Mouse (Mus musculus) hindbrain, postnatal 0 days (tissue): ENCODE measurements around the gene Ccdc47. TPM values are rescaled to one million over a fixed set of nuclear protein-coding genes. Genes with fewer than 3 reads are reported as not detected.

ENCODE experiments used
- ATAC-seq: fragments of 200-750 bp; cut with Nextera tagmentation; 2 replicates; pipeline ENCODE4 v1.8.0; 2017; ENCODE audit warnings: mild to moderate bottlenecking, moderate TSS enrichment, moderate library complexity
- DNase-seq: peaks from one replicate; pipeline ENCODE4 v3.0.0-alpha.2; 2015; ENCODE audit warnings: low spot score
- H3K27ac ChIP-seq: fragments of 300-500 bp; sonication (generic); 2 replicates; pipeline ENCODE4 v1.5.1; 2014; ENCODE audit warnings: mild to moderate bottlenecking
- H3K27me3 ChIP-seq: fragments of 300-500 bp; sonication (generic); 2 replicates; pipeline ENCODE4 v1.6.1; 2014; ENCODE audit warnings: low read length, mixed read lengths; ENCODE audit not compliant: insufficient read depth
- H3K36me3 ChIP-seq: fragments of 300-500 bp; sonication (generic); 2 replicates; pipeline ENCODE4 v1.6.1; 2014; ENCODE audit warnings: low read length, mixed read lengths; ENCODE audit not compliant: insufficient read depth
- H3K4me1 ChIP-seq: fragments of 300-500 bp; sonication (generic); 2 replicates; pipeline ENCODE4 v1.6.1; 2014; ENCODE audit warnings: antibody characterized with exemption, low read length, mixed read lengths; ENCODE audit not compliant: insufficient read depth
- H3K4me2 ChIP-seq: fragments of 300-500 bp; sonication (generic); 2 replicates; pipeline ENCODE4 v1.6.1; 2014; ENCODE audit warnings: low read depth, mild to moderate bottlenecking, low read length, moderate library complexity, mixed read lengths
- H3K4me3 ChIP-seq: fragments of 300-500 bp; sonication (generic); 2 replicates; pipeline ENCODE4 v1.5.1; 2014; ENCODE audit warnings: low read length
- H3K9ac ChIP-seq: fragments of 300-500 bp; sonication (generic); replicated peaks from 2 replicates; pipeline ENCODE4 v1.6.1; 2014; ENCODE audit warnings: mild to moderate bottlenecking, low read length, moderate library complexity, mixed read lengths
- H3K9me3 ChIP-seq: fragments of 300-500 bp; sonication (generic); 2 replicates; pipeline ENCODE4 v1.6.1; 2016; ENCODE audit warnings: low read length, mixed read lengths
- CTCF ChIP-seq: IDR thresholded peaks from 2 replicates; pipeline ENCODE4 v1.5.1; 2016; ENCODE audit warnings: antibody characterized with exemption, control low read depth, low read depth
- WGBS: fragments of 180-500 bp; shearing (Covaris S2); extraction: QIAGEN DNeasy Blood & Tissue Kit; methylation state at CpG from one replicate; pipeline ENCODE4 v1.1.7; 2014; 5-methylcytosine and 5-hydroxymethylcytosine counted together
- polyA plus RNA-seq: library from polyadenylated mRNA; unstranded; fragments of >200 nt; fragmentation: Nextera tagmentation; extraction: Ambion mirVana; gene quantifications from 2 replicates; pipeline ENCODE4 v1.2.1, GENCODE M21; 2015
- total RNA-seq: library from RNA; depleted of rRNA; stranded (reverse); fragments of >200 nt; gene quantifications from 2 replicates; pipeline ENCODE4 v1.2.3, GENCODE M21; 2014; rRNA removed

The Ccdc47 gene
- total and polyA plus RNA-seq, 2 experiments from 2014 or later = 16.9 to 85.2 TPM

GRCm38 (mm10) chr11:106152132-106152531, 64.0 kb downstream of the Ccdc47 start:
- H3K9me3 ChIP-seq = no peaks in the 10 kb centered on the region
- DNase-seq = no peak
- no peak overlapping the region for H3K27ac ChIP-seq
- H3K36me3 ChIP-seq = peaks cover 56% of the 10 kb centered on the region
- no peak for ATAC-seq
- H3K4me3 ChIP-seq = no peak overlapping the region
- no peaks in the 10 kb centered on the region for H3K4me1 ChIP-seq
- 72% methylated on average over 8 of the region's 8 CpGs for WGBS
- H3K27me3 ChIP-seq = no peaks in the 10 kb centered on the region
- H3K9ac ChIP-seq = no peak overlapping the region
- TF ChIP-seq CTCF = peak; percentile 12; the same call in 1 of the 2 replicates
- H3K4me2 ChIP-seq = no peak overlapping the region

DNA sequence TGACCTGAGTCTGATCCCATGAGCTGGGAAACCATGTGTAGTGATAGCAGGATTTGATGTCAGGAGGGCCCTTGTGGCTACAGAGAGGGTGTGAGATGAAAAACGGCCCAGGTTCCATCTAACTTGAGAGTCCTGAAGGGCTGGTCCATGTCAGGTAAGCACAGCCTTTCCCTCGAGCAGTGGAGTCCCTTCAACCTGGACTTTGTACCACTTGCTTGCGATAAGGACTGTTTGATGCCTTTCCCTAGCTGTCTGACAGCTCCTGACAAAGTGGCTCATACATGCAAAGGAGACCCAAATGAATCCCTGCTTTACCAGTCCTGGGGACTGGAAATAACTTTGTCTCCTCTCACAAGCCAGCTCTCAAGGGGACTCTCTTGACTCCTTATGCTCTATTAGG, 64.9 kb downstream of the Ccdc47 start:
- WGBS = 99% methylated on average over 3 of the region's 3 CpGs
- Histone ChIP-seq H3K9me3 (no peaks in the 10 kb centered on the region), H3K4me2 (no peak overlapping the region), H3K27ac (no peak overlapping the region), H3K4me3 (no peak overlapping the region), H3K9ac (no peak overlapping the region), H3K27me3 (no peaks in the 10 kb centered on the region), H3K36me3 (peaks cover 54% of the 10 kb centered on the region), H3K4me1 (no peaks in the 10 kb centered on the region)
- no peak for TF ChIP-seq CTCF
- ATAC-seq = no peak
- DNase-seq = no peak

Other genes with a start within 250 kb of the Ccdc47 start
- gene Ace, start 248.4 kb downstream of the Ccdc47 start, total RNA-seq = 31.1 and 35.9 TPM in 2 replicates
- 10.3 and 11.1 TPM in 2 replicates for gene Ace, start 248.4 kb downstream of the Ccdc47 start, polyA plus RNA-seq
- gene Ace3, start 221.7 kb downstream of the Ccdc47 start, total RNA-seq = not detected in 2 replicates
- not detected in 2 replicates for gene Ace3, start 221.7 kb downstream of the Ccdc47 start, polyA plus RNA-seq
- gene Kcnh6, start 208.2 kb downstream of the Ccdc47 start, total RNA-seq = 4.3 and 7.9 TPM in 2 replicates
- 2.4 and 3.0 TPM in 2 replicates for gene Kcnh6, start 208.2 kb downstream of the Ccdc47 start, polyA plus RNA-seq
- gene Dcaf7, start 179.5 kb downstream of the Ccdc47 start, total RNA-seq = 265 and 283 TPM in 2 replicates
- 127 and 137 TPM in 2 replicates for gene Dcaf7, start 179.5 kb downstream of the Ccdc47 start, polyA plus RNA-seq
- 19.4 and 28.9 TPM in 2 replicates for gene Taco1, start 150.3 kb downstream of the Ccdc47 start, total RNA-seq
- 6.1 and 6.4 TPM in 2 replicates for gene Taco1, start 150.3 kb downstream of the Ccdc47 start, polyA plus RNA-seq
- gene Map3k3, start 131.7 kb downstream of the Ccdc47 start, total RNA-seq = 26.7 and 38.0 TPM in 2 replicates
- gene Map3k3, start 131.7 kb downstream of the Ccdc47 start, polyA plus RNA-seq = 8.9 and 9.1 TPM in 2 replicates
- not detected in 2 replicates for gene Gm10840, start 55.5 kb downstream of the Ccdc47 start, total RNA-seq
- not detected in 2 replicates for gene Gm10840, start 55.5 kb downstream of the Ccdc47 start, polyA plus RNA-seq
- gene Limd2, start 55.5 kb downstream of the Ccdc47 start, total RNA-seq = 72.2 and 80.6 TPM in 2 replicates
- gene Limd2, start 55.5 kb downstream of the Ccdc47 start, polyA plus RNA-seq = 120 and 124 TPM in 2 replicates
- 34.1 and 39.2 TPM in 2 replicates for gene Strada, start 14.2 kb downstream of the Ccdc47 start, total RNA-seq
- gene Strada, start 14.2 kb downstream of the Ccdc47 start, polyA plus RNA-seq = 23.6 and 25.0 TPM in 2 replicates
- 34.1 and 38.1 TPM in 2 replicates for gene Ddx42, start 582 bp upstream of the Ccdc47 start, total RNA-seq
- 61.9 and 62.0 TPM in 2 replicates for gene Ddx42, start 582 bp upstream of the Ccdc47 start, polyA plus RNA-seq
- 24.4 and 55.6 TPM in 2 replicates for gene Ftsj3, start 39.7 kb upstream of the Ccdc47 start, total RNA-seq
- gene Ftsj3, start 39.7 kb upstream of the Ccdc47 start, polyA plus RNA-seq = 28.5 and 29.4 TPM in 2 replicates
- 55.4 and 58.9 TPM in 2 replicates for gene Psmc5, start 39.8 kb upstream of the Ccdc47 start, total RNA-seq
- 305 and 308 TPM in 2 replicates for gene Psmc5, start 39.8 kb upstream of the Ccdc47 start, polyA plus RNA-seq
- 26.8 and 34.1 TPM in 2 replicates for gene Smarcd2, start 56.6 kb upstream of the Ccdc47 start, total RNA-seq
- gene Smarcd2, start 56.6 kb upstream of the Ccdc47 start, polyA plus RNA-seq = 10.4 and 12.3 TPM in 2 replicates
- 0.05 and 1.3 TPM in 2 replicates for gene Tcam1, start 60.3 kb upstream of the Ccdc47 start, total RNA-seq
- 0.19 and 0.23 TPM in 2 replicates for gene Tcam1, start 60.3 kb upstream of the Ccdc47 start, polyA plus RNA-seq
- not detected in 2 replicates for gene Gh, start 85.5 kb upstream of the Ccdc47 start, total RNA-seq
- not detected in 2 replicates for gene Gh, start 85.5 kb upstream of the Ccdc47 start, polyA plus RNA-seq
- 0.25 and 0.63 TPM in 2 replicates for gene Cd79b, start 98.4 kb upstream of the Ccdc47 start, total RNA-seq
- gene Cd79b, start 98.4 kb upstream of the Ccdc47 start, polyA plus RNA-seq = 1.3 and 1.7 TPM in 2 replicates
- gene Scn4a, start 136.9 kb upstream of the Ccdc47 start, total RNA-seq = under 0.01 and 0.22 TPM in 2 replicates
- 0.04 TPM in 1 of 2 replicates, not detected in the other for gene Scn4a, start 136.9 kb upstream of the Ccdc47 start, polyA plus RNA-seq
- gene Prr29, start 149.1 kb upstream of the Ccdc47 start, total RNA-seq = not detected in 2 replicates
- not detected in 2 replicates for gene Prr29, start 149.1 kb upstream of the Ccdc47 start, polyA plus RNA-seq
- 3.8 and 11.4 TPM in 2 replicates for gene Icam2, start 171.7 kb upstream of the Ccdc47 start, total RNA-seq
- gene Icam2, start 171.7 kb upstream of the Ccdc47 start, polyA plus RNA-seq = 8.4 TPM in 2 replicates